Mouse (Mus musculus) urinary bladder, postnatal 36 days (tissue): ENCODE results near the gene Mtr.
A peak's percentile ranks its signal among the peaks of the same experiment; 100 is the strongest.
"Not testable (repeated sequence)": the region's sequence is repeated elsewhere in the genome, so short reads cannot be mapped to it uniquely, and the experiment has no call there.

Experiments used
- DNase-seq, 2 experiments: peaks; one replicate each; pipeline ENCODE4 v3.0.0; 2022; ENCODE audit warnings: low spot score in 2 of 2, mixed read lengths in 1 of 2

The Mtr gene

DNA sequence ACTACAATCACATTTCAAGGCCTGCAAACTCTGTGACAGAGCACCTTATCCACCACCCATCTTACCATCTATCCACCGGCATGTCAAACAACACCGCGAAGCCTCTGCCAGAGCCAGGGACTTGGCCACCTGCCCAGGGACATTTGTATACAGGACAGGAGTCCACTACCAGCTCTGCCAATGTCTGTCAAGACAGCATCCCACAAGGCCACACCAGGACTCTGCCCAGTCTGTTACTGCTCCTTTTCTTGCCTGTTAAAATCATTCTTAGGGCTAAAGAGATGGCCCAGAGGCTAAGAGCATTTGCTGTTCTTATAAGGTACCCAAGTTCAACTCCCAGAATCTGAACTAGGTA, 97.8 kb downstream of the Mtr start:
- DNase-seq = peak in 1 of 2 experiments; percentile 10

DNA sequence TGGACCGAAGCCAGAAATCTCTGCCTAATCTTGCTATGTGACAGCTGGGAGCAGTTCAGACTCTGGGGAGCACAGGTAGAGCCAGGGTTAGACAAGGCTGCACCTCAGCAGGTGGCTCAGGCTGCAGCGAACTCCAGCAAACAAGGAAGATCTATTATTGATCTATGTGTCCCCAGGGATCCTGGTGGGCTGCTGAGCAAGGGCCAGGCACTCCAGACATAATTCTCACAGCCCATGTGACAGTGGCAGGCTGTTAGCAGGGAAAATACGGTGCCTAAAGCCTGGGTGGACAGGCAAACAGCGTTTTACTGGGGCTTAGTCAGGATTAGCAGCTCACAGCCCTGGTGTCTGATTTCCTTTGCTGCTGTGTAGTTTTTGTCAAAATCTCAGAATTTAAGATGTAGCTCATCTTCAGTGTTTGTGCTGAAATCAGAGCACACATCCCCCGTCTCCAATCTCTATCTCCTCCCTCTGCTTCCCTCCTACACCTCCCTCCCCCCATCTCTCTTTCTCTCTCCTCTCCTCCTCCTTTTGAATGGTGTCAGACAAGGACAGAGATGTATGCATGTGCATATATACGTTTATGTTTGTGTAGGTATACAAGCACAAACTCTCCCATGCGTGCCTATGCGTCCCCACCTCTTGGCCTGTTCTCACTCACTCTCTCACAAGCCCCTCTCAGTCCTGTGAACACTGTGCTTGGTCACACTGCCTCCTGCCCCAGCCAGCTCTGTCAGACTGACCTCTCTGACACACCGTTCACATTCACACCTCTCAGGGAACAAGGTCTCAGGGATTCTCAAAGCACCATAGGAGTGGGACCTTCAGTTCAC, 98.4 kb downstream of the Mtr start:
- no peak for DNase-seq

DNA sequence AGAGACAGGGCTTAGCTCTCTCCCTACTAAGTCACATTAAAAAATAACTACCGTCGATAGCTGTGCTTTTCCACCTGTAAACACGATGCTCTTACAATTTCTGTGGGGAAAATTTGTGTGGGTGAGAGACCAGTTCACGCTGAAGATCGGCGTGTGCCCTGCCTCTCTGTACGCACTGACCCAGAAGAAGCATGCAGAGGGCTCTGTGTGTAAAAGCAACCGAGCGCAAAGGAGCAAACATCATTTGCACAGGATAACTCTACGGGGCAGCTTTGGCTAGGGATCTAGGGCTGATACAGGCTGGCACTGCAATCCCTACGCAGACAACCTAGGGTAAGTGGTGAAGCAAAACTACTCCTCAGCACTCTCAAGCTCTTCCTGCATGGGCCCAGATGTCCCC, 104.0 kb downstream of the Mtr start:
- no peak for DNase-seq

DNA sequence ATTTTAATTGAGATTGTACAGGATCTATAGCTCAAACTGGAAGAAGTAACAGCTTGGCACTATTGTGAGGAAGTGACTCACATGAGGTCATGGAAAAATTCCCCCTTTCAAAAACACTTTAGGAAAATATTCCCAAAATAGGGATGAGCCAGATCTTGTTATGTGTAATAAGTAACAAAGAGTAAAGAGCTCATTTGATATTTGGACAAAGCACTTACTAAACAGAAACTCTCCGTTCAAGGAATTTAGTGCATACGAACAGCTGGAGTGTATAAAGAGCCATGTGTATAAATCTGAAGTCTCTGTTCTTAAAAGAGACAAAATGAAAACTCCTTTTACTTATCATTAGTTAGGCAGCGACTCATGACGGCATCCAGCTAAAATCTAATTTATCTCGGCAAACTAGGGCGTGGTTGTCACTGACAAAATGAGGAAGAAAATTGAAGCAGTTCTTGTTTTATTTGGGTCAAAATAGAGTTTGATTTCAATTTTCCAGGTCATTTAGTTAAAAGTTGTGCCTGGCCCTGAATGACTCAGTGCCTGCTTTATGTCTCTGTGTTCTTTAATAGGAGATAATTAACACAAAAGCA, 110.9 kb downstream of the Mtr start:
- DNase-seq = no peak

DNA sequence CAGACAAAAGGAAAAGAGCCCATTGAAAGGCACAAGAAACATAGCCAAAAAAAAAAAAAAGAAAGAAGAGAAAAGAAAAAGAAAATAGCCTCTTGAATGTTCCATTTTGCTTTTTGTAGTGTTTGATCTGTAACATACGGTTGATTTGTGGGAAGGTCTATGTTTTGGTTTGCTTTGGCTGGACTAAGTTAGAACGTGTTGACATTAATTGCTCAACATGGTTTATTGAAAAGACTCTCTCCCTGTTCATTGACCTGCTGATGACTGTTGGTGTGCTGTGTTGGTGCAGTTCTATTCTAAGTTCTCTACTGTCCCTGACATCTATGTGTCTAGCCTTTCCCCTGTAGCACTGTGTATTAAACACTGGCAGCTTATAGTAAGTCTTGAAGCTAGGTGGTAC, 111.5 kb downstream of the Mtr start:
- no peak for DNase-seq

DNA sequence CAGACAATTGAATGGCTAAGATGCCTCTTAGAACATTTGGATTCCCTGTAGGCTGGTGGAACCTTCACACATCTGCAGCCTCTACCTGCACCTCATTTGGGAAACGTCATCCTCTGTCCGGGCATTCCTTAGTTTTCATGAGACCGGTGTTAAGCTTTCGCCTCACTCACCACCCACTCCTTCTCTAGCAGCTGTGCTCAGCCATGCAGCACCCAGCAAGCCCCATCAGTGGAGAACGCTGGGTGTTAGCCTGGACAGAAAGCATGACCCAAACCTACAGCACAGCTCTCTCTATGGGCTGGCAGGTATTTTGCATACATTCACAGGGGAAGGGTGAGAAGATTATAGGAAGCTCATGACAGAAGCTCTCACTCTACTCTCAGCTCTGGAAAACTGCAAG, 114.6 kb downstream of the Mtr start:
- no peak for DNase-seq

DNA sequence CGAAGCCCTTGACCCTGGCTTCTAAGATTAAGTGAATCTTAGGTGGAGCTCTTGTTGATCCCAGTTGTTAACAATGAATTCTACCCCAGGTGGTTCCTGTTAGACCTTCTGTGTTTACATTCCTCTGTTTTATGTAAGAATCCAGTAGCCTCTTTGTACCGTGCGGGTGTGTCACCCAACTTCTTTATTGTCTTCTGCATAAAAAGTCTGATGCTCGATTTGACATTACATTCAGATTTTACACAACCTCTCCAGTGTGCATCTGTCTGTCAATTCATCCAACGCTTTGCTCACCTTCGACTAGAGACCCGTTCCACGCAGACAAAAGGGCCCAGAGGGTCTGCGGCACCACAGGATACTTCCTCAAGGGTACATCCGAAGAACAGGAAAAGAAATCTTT, 121.5 kb downstream of the Mtr start:
- DNase-seq = not testable (repeated sequence)

DNA sequence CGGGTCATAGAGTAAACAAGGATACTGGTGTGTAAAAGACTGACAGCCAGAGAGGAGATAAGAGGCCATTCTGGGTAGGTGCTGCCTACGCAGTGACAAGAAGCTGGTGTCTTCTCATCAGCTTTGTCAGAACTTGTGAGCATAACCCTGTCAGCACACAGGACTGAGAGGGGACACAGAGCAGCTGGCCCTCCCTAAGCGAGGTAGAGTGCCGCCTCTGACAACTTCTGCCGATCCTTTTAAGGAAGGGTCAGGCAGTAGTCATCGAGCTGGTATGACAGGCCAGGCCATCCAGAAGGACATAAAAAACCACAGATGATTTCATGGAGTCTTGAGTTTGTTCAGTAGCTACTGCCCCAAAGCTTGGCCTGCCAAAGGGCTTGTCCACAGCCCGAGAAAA, 124.4 kb downstream of the Mtr start:
- DNase-seq = no peak
